8 mouse cellular contexts compared by ENCODE assay signal in the genomic region with DNA sequence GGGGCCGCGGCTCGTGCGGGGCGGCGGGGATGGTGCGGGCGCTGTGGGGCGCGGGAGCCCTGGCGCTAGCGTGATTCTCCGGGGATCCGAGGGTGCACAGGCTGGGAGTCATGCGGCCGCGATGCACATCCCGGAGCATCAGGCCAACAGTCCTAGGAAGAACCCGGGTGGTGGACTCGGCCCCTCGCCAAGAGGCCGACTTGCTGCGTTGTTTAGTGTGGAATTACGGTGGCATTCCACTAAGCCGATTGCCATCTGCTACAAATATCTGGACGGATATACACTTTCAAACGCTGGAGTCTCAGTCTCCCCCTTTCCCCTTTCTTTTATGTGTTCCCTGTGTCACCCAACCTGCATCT. TPM values are rescaled to one million over a fixed set of nuclear protein-coding genes. Genes with fewer than 3 reads are reported as not detected.
DNase-seq lines count a peak whose midpoint lies in the region; ATAC-seq lines count a peak whose summit lies in the region.

No protein-coding gene starts in this region.

- H3K4me1 ChIP-seq in kidney, embryonic 15.5 days = peaks cover 3% of the 10 kb centered on the region; the same call in 1 of the 2 replicates
- H3K4me1 ChIP-seq in brown adipose tissue, adult 24 weeks (ENCODE audit: control insufficient read depth, insufficient read depth, insufficient read length, low read length) = no peaks in the 10 kb centered on the region
- peaks cover 7% of the 10 kb centered on the region for H3K4me1 ChIP-seq in hindbrain, embryonic 16.5 days (ENCODE audit: control insufficient read depth, insufficient read depth, low read depth, low read length)
- peaks cover 9% of the 10 kb centered on the region for H3K4me1 ChIP-seq in midbrain, embryonic 16.5 days (ENCODE audit: control insufficient read depth, insufficient read depth, low read length)

- WGBS in kidney, embryonic 15.5 days = under 1% methylated on average over 27 of the region's 27 CpGs
- WGBS in hindbrain, embryonic 16.5 days = 0% methylated on average over 27 of the region's 27 CpGs
- WGBS in midbrain, embryonic 16.5 days = under 1% methylated on average over 26 of the region's 27 CpGs

- ATAC-seq in kidney, embryonic 15.5 days (replicated peaks; ENCODE audit: low FRiP score) = peak; percentile 79
- peak; percentile 82 for ATAC-seq in hindbrain, embryonic 16.5 days
- peak; percentile 78 for ATAC-seq in midbrain, embryonic 16.5 days

- H3K4me2 ChIP-seq in kidney, embryonic 15.5 days = peak overlapping the region; percentile 92
- H3K4me2 ChIP-seq in hindbrain, embryonic 16.5 days (ENCODE audit: low read length) = peak overlapping the region; percentile 52
- H3K4me2 ChIP-seq in midbrain, embryonic 16.5 days (ENCODE audit: low read length) = peak overlapping the region; percentile 83

- peaks cover 6% of the 10 kb centered on the region; the same call in 1 of the 2 replicates for H3K36me3 ChIP-seq in kidney, embryonic 15.5 days
- no peaks in the 10 kb centered on the region for H3K36me3 ChIP-seq in hindbrain, embryonic 16.5 days (ENCODE audit: control insufficient read depth, insufficient read depth, low read length)
- H3K36me3 ChIP-seq in midbrain, embryonic 16.5 days (ENCODE audit: control insufficient read depth, insufficient read depth, low read length) = no peaks in the 10 kb centered on the region

- no peaks in the 10 kb centered on the region for H3K9me3 ChIP-seq in kidney, embryonic 15.5 days (replicated peaks)
- no peaks in the 10 kb centered on the region for H3K9me3 ChIP-seq in hindbrain, embryonic 16.5 days (ENCODE audit: control insufficient read depth, low read length)
- no peaks in the 10 kb centered on the region for H3K9me3 ChIP-seq in midbrain, embryonic 16.5 days (replicated peaks; ENCODE audit: control insufficient read depth, low read length, poor library complexity, severe bottlenecking)

- DNase-seq in kidney, postnatal 36 days = no peak
- DNase-seq in B cell, adult 2 months = no peak
- DNase-seq in adrenal gland, adult 8-10 months = no peak
- DNase-seq in gastrocnemius, postnatal 10 days = no peak

- H3K4me3 ChIP-seq in kidney, embryonic 15.5 days (replicated peaks) = peak overlapping the region; percentile 95
- H3K4me3 ChIP-seq in brown adipose tissue, adult 24 weeks (ENCODE audit: insufficient read depth, low read depth, low read length) = peak overlapping the region; percentile 71
- peak overlapping the region; percentile 75 for H3K4me3 ChIP-seq in hindbrain, embryonic 16.5 days (ENCODE audit: low read length)
- H3K4me3 ChIP-seq in midbrain, embryonic 16.5 days (ENCODE audit: low read depth, low read length) = peak overlapping the region; percentile 97

- H3K9ac ChIP-seq in kidney, embryonic 15.5 days = peak overlapping the region; percentile 84
- peak overlapping the region; percentile 87 for H3K9ac ChIP-seq in hindbrain, embryonic 16.5 days (ENCODE audit: low read depth, low read length)
- H3K9ac ChIP-seq in midbrain, embryonic 16.5 days (ENCODE audit: low read depth, low read length) = peak overlapping the region; percentile 93

- H3K27ac ChIP-seq in kidney, embryonic 15.5 days = peak overlapping the region; percentile 89
- 0 out of 2 replicates have a peak overlapping the region, but pooled peaks have one; percentile 5 for H3K27ac ChIP-seq in brown adipose tissue, adult 24 weeks (replicated peaks; ENCODE audit: low read depth, low read length)
- H3K27ac ChIP-seq in hindbrain, embryonic 16.5 days (ENCODE audit: low read depth, low read length) = peak overlapping the region; percentile 89
- peak overlapping the region; percentile 90 for H3K27ac ChIP-seq in midbrain, embryonic 16.5 days (ENCODE audit: low read length)

- no peaks in the 10 kb centered on the region for H3K27me3 ChIP-seq in kidney, embryonic 15.5 days
- H3K27me3 ChIP-seq in hindbrain, embryonic 16.5 days (replicated peaks; ENCODE audit: control insufficient read depth, insufficient read depth, low read length) = no peaks in the 10 kb centered on the region
- H3K27me3 ChIP-seq in midbrain, embryonic 16.5 days (ENCODE audit: control insufficient read depth, insufficient read depth, low read depth, low read length) = no peaks in the 10 kb centered on the region

RNA-seq across cellular contexts. Expression of a gene that starts 0.4 kb away (rescaled TPM):
- 12.8 and 14.6 TPM in 2 replicates for polyA plus RNA-seq in kidney, embryonic 15.5 days (2015; fragmentation: Nextera tagmentation; extraction: Ambion mirVana)
- 12.3 TPM in 2 replicates for polyA plus RNA-seq in brown adipose tissue, adult 24 weeks (2012; ENCODE audit: insufficient read depth, insufficient read length, missing spikeins)
- 16.5 and 18.6 TPM in 2 replicates for polyA plus RNA-seq in hindbrain, embryonic 16.5 days (2015; fragmentation: Nextera tagmentation; extraction: Ambion mirVana)
- polyA plus RNA-seq in midbrain, embryonic 16.5 days (2015; fragmentation: Nextera tagmentation; extraction: Ambion mirVana) = 16.3 and 18.2 TPM in 2 replicates
- 10 to 100 TPM in 3 of 4 experiments, 1 to 10 TPM in 1; 9.9 to 19.5 (median 16.1) TPM for total RNA-seq in adrenal gland, adult 8-10 months (2022)
- 10 to 100 TPM in 1 of 2 experiments, 1 to 10 TPM in 1; 9.5 to 11.4 TPM for total RNA-seq in gastrocnemius, postnatal 10 days (2021)

RNA-seq across cellular contexts. Expression of a gene that starts 0.9 kb away (rescaled TPM):
- 64.6 and 70.4 TPM in 2 replicates for polyA plus RNA-seq in kidney, embryonic 15.5 days (2015; fragmentation: Nextera tagmentation; extraction: Ambion mirVana)
- polyA plus RNA-seq in brown adipose tissue, adult 24 weeks (2012; ENCODE audit: insufficient read depth, insufficient read length, missing spikeins) = 23.2 and 26.4 TPM in 2 replicates
- polyA plus RNA-seq in hindbrain, embryonic 16.5 days (2015; fragmentation: Nextera tagmentation; extraction: Ambion mirVana) = 40.9 and 42.7 TPM in 2 replicates
- polyA plus RNA-seq in midbrain, embryonic 16.5 days (2015; fragmentation: Nextera tagmentation; extraction: Ambion mirVana) = 42.7 and 44.3 TPM in 2 replicates
- total RNA-seq in adrenal gland, adult 8-10 months (2022) = 10 to 100 TPM; 18.1 to 20.3 (median 19.5) TPM
- total RNA-seq in gastrocnemius, postnatal 10 days (2021) = 10 to 100 TPM; 12.3 to 14.5 TPM

Comparison
In these comparisons a context has a peak if more than half of its experiments do, and no peak if none do; other contexts are left out.
1. H3K27ac ChIP-seq: peak in every context shown above with its lines; median percentile 90 in midbrain, embryonic 16.5 days; 89 in kidney, embryonic 15.5 days; 89 in hindbrain, embryonic 16.5 days; 5 in brown adipose tissue, adult 24 weeks.